Mouse (Mus musculus) heart, adult 8-10 months (tissue): Measurements from ENCODE around the gene Gtf2e1. TPM values are rescaled to one million over a fixed set of nuclear protein-coding genes. Genes with fewer than 3 reads are reported as not detected.

ENCODE experiments used
- DNase-seq: peaks from one replicate; pipeline ENCODE4 v3.0.0; 2022; ENCODE audit warnings: low spot score
- total RNA-seq, 4 experiments: library from RNA; stranded (reverse); gene quantifications; 2 replicates each; pipeline ENCODE4 v1.2.4; 2022

Gtf2e1 gene
- total RNA-seq, 4 experiments from 2014 or later = 6.9 to 8.3 (median 7.1) TPM

- no peak for DNase-seq
These were observed 52.6 kb downstream of the Gtf2e1 start for GRCm38 (mm10) chr16:37486826-37487612.

GRCm38 (mm10) chr16:37478311-37479291, 61.0 kb downstream of the Gtf2e1 start:
- no peak for DNase-seq

- no peak for DNase-seq
These were observed 66.8 kb downstream of the Gtf2e1 start for GRCm38 (mm10) chr16:37472620-37473312.

- no peak for DNase-seq
These were observed 70.0 kb downstream of the Gtf2e1 start for GRCm38 (mm10) chr16:37469595-37469994.

GRCm38 (mm10) chr16:37463981-37464380, 75.6 kb downstream of the Gtf2e1 start:
- DNase-seq = no peak

- DNase-seq = no peak
These were observed 76.7 kb downstream of the Gtf2e1 start for GRCm38 (mm10) chr16:37462886-37463285.

GRCm38 (mm10) chr16:37461601-37462000, 78.0 kb downstream of the Gtf2e1 start:
- DNase-seq = no peak

Other genes starting within 250 kb of the Gtf2e1 start
- under 1 TPM in 2 of 4 experiments, not detected in 2; 0.06 to 0.13 TPM for gene Stxbp5l, start 154.8 kb downstream of the Gtf2e1 start, total RNA-seq
- 1 to 10 TPM; 5.2 to 9.6 (median 7.8) TPM for gene Rabl3, start 96 bp upstream of the Gtf2e1 start, total RNA-seq
- gene Hgd, start 40.4 kb upstream of the Gtf2e1 start, total RNA-seq = not detected
- 100 to 1,000 TPM; 162 to 263 (median 197) TPM for gene Ndufb4, start 114.7 kb upstream of the Gtf2e1 start, total RNA-seq
- 10 to 100 TPM; 36.4 to 46.9 (median 43.4) TPM for gene Fstl1, start 237.1 kb upstream of the Gtf2e1 start, total RNA-seq